Mouse (Mus musculus): ENCODE measurements around the gene Gk5. TPM values are rescaled to one million over a fixed set of nuclear protein-coding genes. Genes with fewer than 3 reads are reported as not detected.
"Not testable (repeated sequence)": the region's sequence is repeated elsewhere in the genome, so short reads cannot be mapped to it uniquely, and the experiment has no call there.

The Gk5 gene
- total and polyA plus RNA-seq, 2 experiments from 2014 or later: 2.1 to 3.7 TPM

- no peak for DNase-seq (ENCODE audit: low spot score)
Measured at GRCm38 (mm10) chr9:96162421-96162820, 43.3 kb downstream of the Gk5 start.

GRCm38 (mm10) chr9:96163443-96163842 is 44.3 kb downstream of the Gk5 start:
- Histone ChIP-seq H3K4me2 (ENCODE audit: low read depth, low read length) (no peak overlapping the region), H3K4me3 (ENCODE audit: low read length) (no peak overlapping the region), H3K9ac (replicated peaks; ENCODE audit: low read length) (no peak overlapping the region), H3K36me3 (ENCODE audit: insufficient read depth, low read length) (no peaks in the 10 kb centered on the region), H3K27ac (no peak overlapping the region), H3K4me1 (ENCODE audit: insufficient read depth, low read length) (no peaks in the 10 kb centered on the region), H3K27me3 (ENCODE audit: insufficient read depth, low read length) (no peaks in the 10 kb centered on the region), H3K9me3 (ENCODE audit: low read length) (no peaks in the 10 kb centered on the region)
- 97% methylated on average over 7 of the region's 7 CpGs for WGBS
- no peak for DNase-seq (ENCODE audit: low spot score)
- ATAC-seq: no peak
- no peak for TF ChIP-seq CTCF (IDR thresholded peaks at IDR 0.05; ENCODE audit: low read depth)

More at GRCm38 (mm10) chr9:96162421-96162820, 43.3 kb downstream of the Gk5 start:
- no peak for ATAC-seq
- H3K27ac ChIP-seq: no peak overlapping the region
- no peaks in the 10 kb centered on the region for H3K27me3 ChIP-seq (ENCODE audit: insufficient read depth, low read length)
- no peaks in the 10 kb centered on the region for H3K9me3 ChIP-seq (ENCODE audit: low read length)
- H3K4me1 ChIP-seq (ENCODE audit: insufficient read depth, low read length): no peaks in the 10 kb centered on the region
- no peak overlapping the region for H3K4me3 ChIP-seq (ENCODE audit: low read length)
- no peak for TF ChIP-seq CTCF (IDR thresholded peaks at IDR 0.05; ENCODE audit: low read depth)
- WGBS: 76% methylated on average over 5 of the region's 5 CpGs
- H3K36me3 ChIP-seq (ENCODE audit: insufficient read depth, low read length): no peaks in the 10 kb centered on the region
- H3K9ac ChIP-seq (replicated peaks; ENCODE audit: low read length): no peak overlapping the region
- no peak overlapping the region for H3K4me2 ChIP-seq (ENCODE audit: low read depth, low read length)

- ATAC-seq; H3K4me1 ChIP-seq (ENCODE audit: insufficient read depth, low read length); H3K4me3 ChIP-seq (ENCODE audit: low read length); H3K27ac ChIP-seq; DNase-seq (ENCODE audit: low spot score); H3K27me3 ChIP-seq (ENCODE audit: insufficient read depth, low read length); H3K9ac ChIP-seq (replicated peaks; ENCODE audit: low read length); H3K4me2 ChIP-seq (ENCODE audit: low read depth, low read length); H3K36me3 ChIP-seq (ENCODE audit: insufficient read depth, low read length); H3K9me3 ChIP-seq (ENCODE audit: low read length): not testable (repeated sequence)
- WGBS: 97% methylated on average over 13 of the region's 15 CpGs
Measured at GRCm38 (mm10) chr9:96163983-96164382, 44.8 kb downstream of the Gk5 start.

- TF ChIP-seq CTCF (IDR thresholded peaks at IDR 0.05; ENCODE audit: low read depth): peak; percentile 92
- peak; percentile 70 for DNase-seq (ENCODE audit: low spot score)
- no peaks in the 10 kb centered on the region for H3K27me3 ChIP-seq (ENCODE audit: insufficient read depth, low read length)
- no peak overlapping the region for H3K9ac ChIP-seq (replicated peaks; ENCODE audit: low read length)
- ATAC-seq: 0 out of 2 replicates have a peak, but pooled peaks have one; percentile 35
- no peak overlapping the region for H3K4me2 ChIP-seq (ENCODE audit: low read depth, low read length)
- no peak overlapping the region for H3K4me3 ChIP-seq (ENCODE audit: low read length)
- H3K4me1 ChIP-seq (ENCODE audit: insufficient read depth, low read length): no peaks in the 10 kb centered on the region
- no peaks in the 10 kb centered on the region for H3K36me3 ChIP-seq (ENCODE audit: insufficient read depth, low read length)
- H3K27ac ChIP-seq: no peak overlapping the region
- H3K9me3 ChIP-seq (ENCODE audit: low read length): no peaks in the 10 kb centered on the region
- WGBS: 20% methylated on average over 5 of the region's 5 CpGs
Measured at GRCm38 (mm10) chr9:96167168-96167585, 48.0 kb downstream of the Gk5 start.

- no peak overlapping the region for H3K4me3 ChIP-seq (ENCODE audit: low read length)
- H3K9ac ChIP-seq (replicated peaks; ENCODE audit: low read length): no peak overlapping the region
- H3K27me3 ChIP-seq (ENCODE audit: insufficient read depth, low read length): no peaks in the 10 kb centered on the region
- H3K27ac ChIP-seq: no peak overlapping the region
- H3K4me1 ChIP-seq (ENCODE audit: insufficient read depth, low read length): no peaks in the 10 kb centered on the region
- DNase-seq (ENCODE audit: low spot score): no peak
- H3K4me2 ChIP-seq (ENCODE audit: low read depth, low read length): no peak overlapping the region
- no peaks in the 10 kb centered on the region for H3K36me3 ChIP-seq (ENCODE audit: insufficient read depth, low read length)
- 74% methylated on average over 3 of the region's 3 CpGs for WGBS
- H3K9me3 ChIP-seq (ENCODE audit: low read length): no peaks in the 10 kb centered on the region
- TF ChIP-seq CTCF (IDR thresholded peaks at IDR 0.05; ENCODE audit: low read depth): no peak
- ATAC-seq: no peak
Measured at GRCm38 (mm10) chr9:96170600-96170999, 51.4 kb downstream of the Gk5 start.

GRCm38 (mm10) chr9:96184909-96185308 is 65.7 kb downstream of the Gk5 start:
- TF ChIP-seq CTCF (IDR thresholded peaks at IDR 0.05; ENCODE audit: low read depth): no peak
- Histone ChIP-seq H3K36me3 (ENCODE audit: insufficient read depth, low read length) (no peaks in the 10 kb centered on the region), H3K9me3 (ENCODE audit: low read length) (no peaks in the 10 kb centered on the region), H3K9ac (replicated peaks; ENCODE audit: low read length) (no peak overlapping the region), H3K27me3 (ENCODE audit: insufficient read depth, low read length) (no peaks in the 10 kb centered on the region), H3K4me3 (ENCODE audit: low read length) (no peak overlapping the region), H3K27ac (no peak overlapping the region), H3K4me2 (ENCODE audit: low read depth, low read length) (no peak overlapping the region), H3K4me1 (ENCODE audit: insufficient read depth, low read length) (no peaks in the 10 kb centered on the region)
- DNase-seq (ENCODE audit: low spot score) (no peak), ATAC-seq (no peak)
- WGBS: 90% methylated on average over 4 of the region's 4 CpGs

GRCm38 (mm10) chr9:96186701-96187100 is 67.5 kb downstream of the Gk5 start:
- H3K27me3 ChIP-seq (ENCODE audit: insufficient read depth, low read length): no peaks in the 10 kb centered on the region
- WGBS: 73% methylated on average over 7 of the region's 7 CpGs
- H3K36me3 ChIP-seq (ENCODE audit: insufficient read depth, low read length): no peaks in the 10 kb centered on the region
- TF ChIP-seq CTCF (IDR thresholded peaks at IDR 0.05; ENCODE audit: low read depth): no peak
- ATAC-seq: no peak
- H3K27ac ChIP-seq: no peak overlapping the region
- H3K9ac ChIP-seq (replicated peaks; ENCODE audit: low read length): no peak overlapping the region
- H3K4me3 ChIP-seq (ENCODE audit: low read length): no peak overlapping the region
- H3K4me1 ChIP-seq (ENCODE audit: insufficient read depth, low read length): no peaks in the 10 kb centered on the region
- H3K9me3 ChIP-seq (ENCODE audit: low read length): no peaks in the 10 kb centered on the region
- no peak overlapping the region for H3K4me2 ChIP-seq (ENCODE audit: low read depth, low read length)
- DNase-seq (ENCODE audit: low spot score): no peak

Data from hindbrain, postnatal 0 days (tissue).